Mouse (Mus musculus) layer of hippocampus, adult 9-10 months (tissue): ENCODE results near the gene Ncbp1.
"Not testable (repeated sequence)": the region's sequence is repeated elsewhere in the genome, so short reads cannot be mapped to it uniquely, and the experiment has no call there.

Experiments used
- DNase-seq: peaks from one replicate; pipeline ENCODE4 v3.0.0; 2022; ENCODE audit warnings: low spot score

Gene Ncbp1

DNA sequence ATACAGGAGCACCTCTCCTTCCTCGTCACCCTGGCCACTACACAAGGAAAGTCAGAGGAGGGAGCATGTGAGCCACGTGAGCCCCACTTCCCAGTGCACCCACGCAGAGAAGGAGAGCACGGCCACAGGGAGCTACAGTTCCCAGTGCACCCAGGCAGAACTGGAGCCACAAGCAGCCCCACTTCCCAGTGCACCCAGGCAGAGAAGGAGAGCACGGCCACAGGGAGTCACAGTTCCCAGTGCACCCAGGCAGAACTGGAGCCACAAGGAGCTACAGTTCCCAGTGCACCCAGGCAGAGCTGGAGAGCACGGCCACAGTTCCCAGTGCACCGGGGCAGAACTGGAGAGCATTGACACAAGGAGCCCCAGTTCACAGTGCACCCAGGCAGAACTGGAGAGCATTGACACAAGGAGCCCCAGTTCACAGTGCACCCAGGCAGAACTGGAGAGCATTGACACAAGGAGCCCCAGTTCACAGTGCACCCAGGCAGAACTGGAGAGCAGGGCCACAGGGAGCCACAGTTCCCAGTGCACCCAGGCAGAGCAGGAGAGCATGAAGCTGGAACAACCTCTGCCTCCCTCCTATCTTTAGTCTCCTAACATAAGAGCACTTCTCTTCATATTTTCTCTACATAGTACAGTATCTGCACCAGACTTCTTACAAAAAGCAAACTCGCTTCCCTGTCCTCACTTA is 9.0 kb upstream of the Ncbp1 start:
- DNase-seq: no peak

DNA sequence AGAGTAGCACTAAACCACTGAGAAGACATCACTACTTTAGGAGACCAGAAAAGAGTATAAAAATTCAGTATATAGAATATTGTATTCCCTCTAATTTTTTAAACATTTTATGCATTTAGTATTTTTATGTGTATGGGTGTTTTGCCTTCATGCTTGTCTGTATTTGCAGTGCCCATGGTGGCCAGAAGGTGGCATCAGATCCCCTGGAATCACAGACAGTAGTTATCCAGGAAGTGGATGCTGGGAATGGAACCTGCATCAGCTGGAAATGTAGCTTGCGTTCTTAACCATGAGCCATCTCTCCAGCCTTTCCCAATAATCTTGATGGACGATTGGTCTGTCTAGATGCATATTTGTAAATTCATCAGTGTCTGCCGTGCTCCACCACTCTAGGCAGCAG is 8.2 kb upstream of the Ncbp1 start:
- no peak for DNase-seq

DNA sequence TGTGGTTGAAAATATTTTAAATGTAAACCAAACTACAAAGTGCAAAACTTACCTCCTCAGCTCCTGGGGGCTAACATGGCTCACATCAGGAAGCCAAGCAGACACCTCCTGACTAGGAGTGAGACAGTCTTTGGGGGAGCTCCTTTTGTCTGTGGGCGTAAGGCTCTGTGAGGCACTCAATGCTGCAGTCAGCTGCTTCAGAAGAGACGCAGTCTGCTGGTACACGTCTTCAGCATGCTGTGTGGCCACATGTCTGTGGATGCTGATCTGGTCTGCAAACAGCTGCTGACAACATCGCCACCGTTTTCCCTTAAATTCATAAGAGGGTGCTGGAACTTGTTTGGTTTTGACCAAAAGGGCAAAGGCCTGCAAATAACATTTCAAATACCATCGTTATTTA is 6.6 kb upstream of the Ncbp1 start:
- no peak for DNase-seq

DNA sequence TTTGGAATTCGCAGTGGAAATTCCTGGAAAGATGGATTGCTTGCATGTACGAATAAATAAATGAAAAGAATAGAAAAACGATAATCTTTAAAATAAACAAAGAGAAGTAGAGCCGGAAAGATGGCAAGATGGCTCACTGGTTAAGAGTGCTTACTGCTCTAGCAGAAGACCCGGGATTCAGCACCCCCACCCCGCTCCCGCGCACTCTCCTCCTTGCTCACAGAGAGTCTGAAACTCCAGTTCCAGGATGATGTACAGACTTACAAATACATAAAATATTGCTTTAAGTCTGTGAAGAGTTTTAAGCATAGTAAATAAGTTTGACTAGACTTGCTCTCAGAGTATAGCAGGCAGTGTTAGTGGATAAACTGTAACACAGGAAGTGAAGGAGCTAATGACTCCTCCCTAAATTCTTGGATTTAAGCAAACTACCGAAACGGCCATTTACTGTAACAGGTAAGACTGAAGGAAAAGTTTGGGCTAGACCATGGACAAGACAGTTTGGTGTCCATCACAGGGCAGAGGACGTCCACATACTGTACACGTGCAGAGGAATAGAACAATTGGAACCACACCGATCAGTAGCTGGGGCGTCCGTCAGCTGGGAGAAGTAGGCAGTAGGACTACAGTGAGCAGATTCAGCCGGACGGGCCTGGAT is 655 bp upstream of the Ncbp1 start:
- no peak for DNase-seq

DNA sequence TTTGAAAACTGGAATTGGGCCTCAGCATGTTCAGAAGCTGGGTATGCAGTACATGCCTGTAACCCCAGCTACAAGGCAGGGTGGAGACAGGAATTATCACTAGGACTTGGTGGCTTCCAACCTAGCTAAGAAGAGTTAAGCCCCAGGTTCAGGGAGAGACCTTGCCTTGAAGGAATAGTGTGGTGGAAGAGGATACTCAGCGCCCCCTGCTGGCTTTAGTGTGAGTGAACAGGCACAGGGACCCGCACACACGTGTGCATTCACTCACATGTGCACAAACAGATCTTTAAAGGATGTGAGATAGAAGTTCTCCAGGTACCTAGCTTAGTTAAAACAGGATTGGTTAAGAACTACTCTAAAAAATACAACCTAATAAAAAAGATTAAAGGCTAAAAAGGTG is 5.9 kb downstream of the Ncbp1 start:
- DNase-seq: no peak

DNA sequence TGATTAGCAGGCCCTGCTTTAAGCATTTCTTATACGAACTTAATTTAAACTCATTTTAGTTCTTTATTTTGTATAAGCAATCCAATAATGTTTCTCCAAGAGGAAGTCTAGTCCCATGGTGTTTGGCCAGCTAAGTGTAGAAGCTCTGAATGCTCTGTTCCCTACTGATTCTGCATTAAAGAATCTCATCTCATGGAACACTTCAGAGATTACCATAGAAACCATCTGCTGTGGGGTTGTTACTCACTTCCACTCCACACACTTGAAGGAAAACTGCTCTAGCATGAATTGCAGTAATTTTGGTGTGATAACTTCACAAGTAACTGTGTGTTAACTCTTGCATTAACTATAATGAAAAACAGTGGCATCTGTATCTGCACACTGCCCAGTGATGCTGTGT is 8.5 kb downstream of the Ncbp1 start:
- DNase-seq: no peak

DNA sequence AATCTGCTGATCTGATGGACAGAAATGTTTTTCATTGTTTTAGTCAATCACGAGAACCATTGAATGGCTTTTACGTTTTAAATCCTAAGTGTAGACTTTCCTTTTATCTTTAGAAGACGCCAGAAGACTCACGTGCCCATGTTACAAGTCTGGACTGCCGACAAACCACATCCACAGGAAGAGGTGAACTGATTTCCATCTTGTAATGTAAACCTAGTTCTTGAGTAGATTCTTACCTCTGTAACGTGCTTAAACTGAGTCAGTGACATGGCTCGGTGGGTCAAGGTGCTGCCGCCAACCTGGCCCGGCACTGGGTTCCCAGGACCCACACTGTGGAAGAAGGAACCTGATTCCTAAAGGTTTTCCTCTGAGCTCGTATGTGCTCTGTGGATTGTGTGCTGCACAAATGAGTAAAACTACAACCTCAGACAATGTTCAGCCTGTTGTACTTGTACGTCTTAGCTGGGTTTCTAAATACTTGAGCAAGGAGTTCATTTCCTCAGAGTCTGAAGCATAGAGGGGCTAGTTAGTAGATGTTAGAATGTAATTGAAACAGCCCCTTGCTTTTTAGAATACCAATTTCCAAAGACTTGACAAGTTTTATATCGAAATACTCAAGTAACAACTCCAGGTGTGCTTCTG is 13.6 kb downstream of the Ncbp1 start:
- DNase-seq: no peak

DNA sequence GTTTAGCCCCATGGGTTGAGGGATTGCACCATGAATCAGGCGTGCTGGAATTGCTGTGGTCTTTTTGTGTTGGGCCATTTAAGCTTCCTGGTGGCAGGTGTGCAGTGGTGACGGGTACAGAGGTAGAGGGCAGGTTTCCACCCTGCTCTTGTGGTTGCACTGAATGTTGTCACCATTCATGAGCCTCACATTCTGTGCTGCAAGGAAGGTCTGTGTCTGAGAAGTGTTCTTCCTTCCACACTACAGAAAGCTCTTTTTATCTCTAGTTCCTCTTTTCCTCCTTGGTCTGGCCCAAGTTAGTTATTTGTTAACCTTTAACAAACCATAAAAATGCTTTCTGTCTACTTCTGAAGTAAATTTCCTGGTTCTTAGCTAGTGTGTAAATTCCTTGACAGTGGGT is 25.6 kb downstream of the Ncbp1 start:
- no peak for DNase-seq

DNA sequence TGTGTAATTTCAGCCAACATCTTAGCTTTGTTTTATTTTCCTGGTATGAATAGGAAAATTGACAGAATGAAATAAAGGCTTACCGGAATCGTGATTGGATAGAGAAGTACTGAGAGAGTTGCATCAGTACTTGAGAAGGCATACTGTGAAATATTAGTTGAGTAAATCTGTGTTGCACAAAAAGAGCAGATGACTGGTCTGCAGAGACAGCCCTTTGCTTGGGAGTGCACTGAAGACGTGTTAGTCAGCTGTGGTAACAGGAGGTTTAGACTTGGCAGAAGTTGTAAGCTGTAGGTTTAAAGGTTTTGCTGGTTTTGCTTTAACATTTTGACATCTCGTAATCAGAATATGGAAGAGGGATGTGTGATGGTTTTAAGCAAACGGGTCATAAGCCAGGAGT is 27.4 kb downstream of the Ncbp1 start:
- no peak for DNase-seq

DNA sequence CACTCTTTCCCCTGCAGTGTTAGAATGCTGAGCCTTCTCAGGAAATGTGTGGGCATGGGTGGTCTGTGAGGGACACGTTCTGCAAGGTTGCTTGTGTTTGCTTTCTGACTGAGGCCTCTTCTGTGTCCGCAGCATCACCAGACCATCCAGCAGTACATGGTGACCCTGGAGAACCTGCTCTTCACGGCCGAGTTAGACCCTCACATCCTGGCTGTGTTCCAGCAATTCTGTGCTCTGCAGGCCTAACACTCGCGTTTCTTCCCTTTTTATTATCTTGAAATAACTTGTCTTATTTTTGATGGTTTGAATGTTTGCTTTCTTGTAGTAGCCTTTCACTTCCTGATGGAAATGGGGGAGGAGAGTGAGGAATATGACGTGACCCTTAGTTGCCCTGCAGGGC is 33.3 kb downstream of the Ncbp1 start:
- DNase-seq: no peak

DNA sequence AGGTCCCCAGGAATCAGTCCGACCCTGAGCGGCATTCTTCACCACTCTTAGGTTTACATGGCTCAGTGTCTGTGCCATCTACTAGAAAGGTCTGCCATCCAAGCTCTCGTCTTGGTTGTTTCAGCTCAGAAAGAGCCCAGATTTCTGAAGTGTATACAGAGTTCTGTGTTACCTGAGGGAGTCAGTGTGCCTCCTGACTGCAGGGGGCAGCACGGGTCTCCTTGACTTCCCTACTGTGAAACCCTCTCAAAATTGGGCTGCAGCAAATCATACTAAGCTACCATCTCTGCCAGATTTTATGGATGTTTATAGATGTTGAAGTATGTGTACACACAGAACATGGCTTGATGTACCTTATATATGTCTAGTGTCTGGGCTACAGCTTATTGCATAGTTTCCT is 37.9 kb downstream of the Ncbp1 start:
- DNase-seq: no peak

DNA sequence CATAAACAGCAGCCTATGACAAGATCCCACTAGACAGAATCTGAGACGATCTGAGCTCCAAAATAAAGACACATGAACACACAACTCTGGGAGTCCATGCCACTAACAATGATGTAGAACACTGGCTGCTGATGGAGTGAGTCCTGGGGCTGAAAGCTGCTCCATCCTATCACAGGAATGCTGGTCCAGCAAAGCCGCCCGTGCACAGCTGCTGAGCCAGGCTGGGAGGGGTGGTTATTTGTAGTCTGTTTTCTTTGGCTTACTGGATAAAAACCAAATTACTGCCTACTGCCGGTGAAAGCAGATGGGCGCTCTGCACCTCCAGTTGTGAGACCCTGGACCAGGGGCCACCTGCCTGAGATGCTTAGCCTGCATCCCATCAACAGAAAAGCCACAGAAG is 38.6 kb downstream of the Ncbp1 start:
- DNase-seq: no peak

DNA sequence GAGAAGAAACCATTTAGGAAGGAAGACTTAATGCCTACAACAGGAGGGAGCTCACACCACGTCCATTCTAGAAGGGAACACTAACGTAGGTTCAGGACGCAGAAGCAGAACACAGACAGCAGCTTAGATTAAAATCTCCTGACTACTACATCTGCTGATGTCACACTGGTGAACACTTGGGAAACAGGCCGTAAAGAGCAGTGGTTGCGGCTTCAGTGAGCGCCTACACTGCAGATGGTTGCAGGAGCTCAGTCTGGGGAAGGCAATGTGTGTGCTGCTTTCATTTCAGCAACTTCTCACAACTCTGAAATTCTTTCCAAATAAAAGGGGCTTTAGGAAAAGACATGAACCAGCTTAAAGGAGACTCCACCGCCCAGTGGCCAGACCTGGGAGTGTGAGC is 39.1 kb downstream of the Ncbp1 start:
- DNase-seq: no peak

DNA sequence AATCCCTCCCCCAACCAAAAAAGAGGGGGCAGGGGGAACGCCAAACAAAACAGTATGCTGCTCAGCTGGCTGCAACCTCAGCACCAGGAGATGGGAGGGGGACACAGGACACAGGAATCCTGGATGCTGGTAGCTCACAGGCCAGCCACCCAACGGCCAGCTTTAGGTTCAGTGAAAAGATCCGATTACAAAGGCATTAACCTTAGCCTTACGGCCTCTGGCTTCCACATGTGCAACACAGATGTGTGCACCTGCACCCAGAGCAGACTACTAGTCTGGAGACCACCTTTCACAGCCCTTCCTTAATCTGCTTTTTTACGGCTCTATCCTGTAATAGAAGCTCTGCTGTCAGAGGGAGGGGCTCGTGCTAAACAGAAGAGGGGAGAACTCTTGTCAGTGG is 42.8 kb downstream of the Ncbp1 start:
- no peak for DNase-seq

DNA sequence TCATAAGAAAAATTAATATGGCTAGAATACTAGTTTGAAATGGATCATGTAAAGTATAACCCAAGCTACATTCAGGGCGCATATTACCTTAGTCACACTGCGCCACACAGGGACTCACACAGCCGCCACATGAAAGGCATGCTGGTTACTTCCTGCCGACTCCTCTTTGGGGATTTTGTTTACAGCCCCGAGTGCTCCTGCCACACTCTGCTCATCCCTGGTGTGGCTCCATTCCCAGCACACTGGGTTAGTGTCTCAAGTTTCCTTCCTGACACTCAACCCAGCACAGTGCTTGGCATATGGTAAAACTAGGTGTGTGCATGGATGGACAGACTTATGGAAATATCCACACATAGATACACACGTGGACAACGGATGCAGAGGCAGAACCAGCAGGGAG is 43.8 kb downstream of the Ncbp1 start:
- no peak for DNase-seq

DNA sequence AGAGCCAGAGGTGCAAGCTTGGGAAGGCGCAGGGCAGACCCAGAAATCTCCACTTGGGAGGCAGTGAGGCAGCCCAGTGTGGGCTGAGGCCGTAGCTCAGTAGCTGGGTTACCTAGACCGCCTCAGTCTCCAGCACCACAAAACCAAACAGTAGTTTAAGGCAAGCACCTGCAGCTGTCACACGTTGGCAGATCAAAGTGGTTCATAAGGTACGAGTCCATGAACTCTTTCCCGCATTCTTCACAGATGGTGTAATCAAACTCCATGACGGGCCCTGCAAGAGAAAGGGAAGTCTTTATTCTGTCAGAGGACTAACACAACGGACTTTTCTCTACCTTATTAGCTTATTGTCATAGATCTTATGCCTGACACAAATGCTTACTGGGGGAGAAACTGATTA is 47.0 kb downstream of the Ncbp1 start:
- no peak for DNase-seq

DNA sequence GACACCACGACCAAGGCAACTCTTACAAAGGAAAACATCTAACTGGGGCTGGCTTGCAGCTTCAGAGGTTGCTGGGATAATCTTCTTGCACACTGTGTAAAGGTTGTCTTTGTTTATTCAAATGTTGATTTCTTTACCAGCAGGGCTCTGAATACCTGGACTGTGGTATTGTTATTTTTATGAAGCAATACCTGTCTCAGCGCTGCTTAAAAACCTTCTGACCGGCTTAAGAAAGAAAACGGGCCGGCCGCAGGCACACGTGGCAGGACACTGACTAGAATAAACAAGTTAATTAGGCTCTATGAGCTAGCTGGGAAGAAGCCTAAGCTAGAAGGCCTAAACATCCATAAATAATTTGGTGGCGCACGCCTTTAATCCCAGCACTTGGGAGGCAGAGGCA is 47.5 kb downstream of the Ncbp1 start:
- no peak for DNase-seq

DNA sequence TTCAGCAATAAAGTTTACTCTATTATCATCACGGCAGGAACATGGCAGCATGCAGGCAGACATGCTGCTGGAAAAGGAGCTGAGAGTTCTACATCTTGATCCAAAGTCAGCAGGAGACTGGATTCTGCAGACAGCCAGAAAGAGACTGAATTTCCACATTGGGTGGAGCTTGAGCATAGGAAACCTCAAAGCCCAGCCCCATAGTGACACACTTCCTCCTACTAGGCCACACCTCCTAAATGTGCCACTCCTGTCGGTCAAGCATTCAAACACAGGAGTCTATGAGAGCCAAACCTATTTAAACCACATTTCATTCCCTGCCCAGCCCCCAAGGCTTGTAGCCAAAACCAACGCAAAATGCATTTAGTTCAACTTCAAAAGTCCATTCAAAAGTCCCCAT is 48.1 kb downstream of the Ncbp1 start:
- no peak for DNase-seq

DNA sequence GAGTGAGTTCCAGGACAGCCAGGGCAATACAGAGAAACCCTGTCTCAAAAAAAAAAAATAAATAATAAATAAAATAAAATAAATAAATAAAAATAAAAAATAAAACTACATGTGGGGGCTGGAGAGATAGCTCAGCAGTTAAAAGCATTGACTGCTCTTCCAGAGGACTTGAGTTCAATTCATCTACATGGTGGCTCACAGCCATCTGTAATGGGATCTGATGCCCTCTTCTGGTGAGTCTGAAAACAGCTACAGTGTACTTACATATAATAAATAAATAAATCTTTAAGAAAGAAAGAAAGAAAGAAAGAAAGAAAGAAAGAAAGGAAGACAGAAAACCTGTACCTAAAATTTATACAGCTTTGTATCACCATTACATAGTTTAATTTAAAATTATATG is 53.6 kb downstream of the Ncbp1 start:
- DNase-seq: not testable (repeated sequence)

DNA sequence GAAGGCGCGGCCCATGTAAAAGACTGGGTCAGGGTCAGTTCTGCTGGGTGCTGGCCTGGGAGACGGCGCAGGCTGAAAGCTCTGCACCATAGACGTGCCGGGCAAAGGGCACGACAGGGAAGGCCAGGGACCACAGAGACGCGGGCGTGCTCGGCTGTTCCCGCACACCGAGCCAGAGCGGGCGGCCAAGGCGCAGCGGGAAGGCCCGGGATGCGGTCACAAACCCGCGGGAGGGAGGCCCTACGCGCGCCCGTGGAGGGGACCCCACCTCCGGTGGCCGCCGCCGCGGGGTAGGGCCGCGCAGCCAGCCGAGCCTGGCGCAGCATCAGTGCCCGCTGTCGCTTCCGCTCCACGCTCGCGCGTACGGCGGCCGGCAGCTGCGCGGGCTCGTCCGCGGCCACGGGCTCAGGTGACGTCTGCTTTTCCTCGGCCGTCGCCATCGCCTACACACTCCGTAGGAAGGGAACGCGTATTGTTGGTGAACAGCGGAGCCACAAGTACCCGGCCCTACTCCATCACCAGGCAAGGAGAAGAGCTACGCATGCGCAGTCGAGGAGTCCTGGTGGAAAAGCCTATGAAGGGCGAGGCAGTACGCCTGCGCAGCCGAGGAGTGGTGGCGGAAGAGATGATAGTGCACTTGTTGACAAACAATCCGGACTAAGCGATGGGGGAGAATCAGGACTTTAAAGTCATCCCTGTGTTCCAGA is 57.5 kb downstream of the Ncbp1 start, which contains the start of gene Xpa:
Gene Xpa (minus strand): TSS at position 531 of the 707 bp plus-strand sequence.
- peak; percentile 88 for DNase-seq

DNA sequence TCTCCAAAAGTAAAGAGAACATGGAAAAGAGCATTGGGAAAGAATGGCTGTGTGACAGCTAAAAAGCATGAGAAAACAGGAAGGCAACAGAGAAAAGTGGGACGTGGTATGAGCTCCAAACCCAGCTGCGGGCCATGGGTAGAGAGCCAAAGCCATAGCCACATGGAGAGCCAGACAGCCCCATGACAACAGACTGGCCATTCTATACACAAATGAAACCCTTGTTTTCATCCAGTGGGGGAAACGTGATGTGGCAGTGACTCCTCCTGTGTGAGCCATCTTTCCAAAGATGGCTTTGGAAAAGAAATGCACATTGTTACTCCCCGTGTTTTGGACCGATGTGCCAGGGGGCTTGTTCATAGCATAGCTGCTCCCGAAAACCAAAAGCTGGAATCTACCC is 58.1 kb downstream of the Ncbp1 start:
- no peak for DNase-seq

DNA sequence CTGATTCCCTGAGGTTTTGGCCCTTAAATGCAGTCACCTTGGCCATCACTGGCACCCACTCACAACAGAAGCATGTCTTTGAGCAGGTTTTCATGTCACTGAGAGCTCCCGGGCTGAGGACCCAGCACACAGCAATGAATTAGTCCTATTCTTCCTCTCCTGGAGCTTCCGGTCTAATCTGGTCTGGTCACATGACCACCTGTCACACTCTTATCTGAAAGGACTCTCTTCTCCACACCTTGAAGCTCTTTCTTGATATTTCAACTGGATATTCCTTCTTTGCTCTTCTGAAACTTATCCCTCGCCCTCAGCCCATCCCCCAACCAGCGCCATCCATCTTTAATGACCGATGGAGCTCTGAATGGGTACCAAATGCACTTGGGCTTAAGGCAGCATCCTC is 59.7 kb downstream of the Ncbp1 start:
- no peak for DNase-seq
